Mouse (Mus musculus): ENCODE measurements around the gene Wdr12.

The Wdr12 gene

GRCm38 (mm10) chr1:60042398-60042795 is 56.0 kb downstream of the Wdr12 start:
- TF ChIP-seq POU5F1 (IDR thresholded peaks at IDR 0.05; ENCODE audit: borderline replicate concordance, low read length) (no peak), NANOG (IDR thresholded peaks at IDR 0.05; ENCODE audit: borderline replicate concordance, low read length) (no peak), CTCF (conservative IDR thresholded peaks at IDR 0.05; ENCODE audit: low read length) (no peak)
- H3K36me3 ChIP-seq (ENCODE audit: insufficient read depth, low read length) = no peaks in the 10 kb centered on the region
- peak overlapping the region; percentile 82 for H3K4me3 ChIP-seq (replicated peaks; ENCODE audit: low read length)
- H3K9me3 ChIP-seq (ENCODE audit: low read length) = peaks cover 9% of the 10 kb centered on the region
- H3K27me3 ChIP-seq (ENCODE audit: insufficient read depth, low read length) = peaks cover 20% of the 10 kb centered on the region
- H3K4me1 ChIP-seq (replicated peaks; ENCODE audit: low read depth, low read length) = peaks cover 4% of the 10 kb centered on the region; the same call in 1 of the 2 replicates

GRCm38 (mm10) chr1:60035044-60035443 is 63.4 kb downstream of the Wdr12 start:
- no peaks in the 10 kb centered on the region for H3K36me3 ChIP-seq (ENCODE audit: insufficient read depth, low read length)
- no peaks in the 10 kb centered on the region; the same call in 1 of the 2 replicates for H3K27me3 ChIP-seq (ENCODE audit: insufficient read depth, low read length)
- no peak for TF ChIP-seq NANOG (IDR thresholded peaks at IDR 0.05; ENCODE audit: borderline replicate concordance, low read length)
- TF ChIP-seq POU5F1 (IDR thresholded peaks at IDR 0.05; ENCODE audit: borderline replicate concordance, low read length) = no peak
- no peak for TF ChIP-seq CTCF (conservative IDR thresholded peaks at IDR 0.05; ENCODE audit: low read length)
- H3K4me1 ChIP-seq (replicated peaks; ENCODE audit: low read depth, low read length) = 0 out of 2 replicates have a peak, but pooled peaks cover 3% of the 10 kb centered on the region
- no peak overlapping the region for H3K4me3 ChIP-seq (replicated peaks; ENCODE audit: low read length)
- 0 out of 2 replicates have a peak, but pooled peaks cover 3% of the 10 kb centered on the region for H3K9me3 ChIP-seq (ENCODE audit: low read length)
